Mouse (Mus musculus) liver, adult (tissue): Measurements from ENCODE around the gene Clec4a3.

Source experiments
- GATA4 ChIP-seq: IDR thresholded peaks from 2 replicates; pipeline ENCODE4 v1.6.1; 2014; ENCODE audit warnings: mild to moderate bottlenecking, low read length; ENCODE audit not compliant: insufficient replicate concordance

The Clec4a3 gene

DNA sequence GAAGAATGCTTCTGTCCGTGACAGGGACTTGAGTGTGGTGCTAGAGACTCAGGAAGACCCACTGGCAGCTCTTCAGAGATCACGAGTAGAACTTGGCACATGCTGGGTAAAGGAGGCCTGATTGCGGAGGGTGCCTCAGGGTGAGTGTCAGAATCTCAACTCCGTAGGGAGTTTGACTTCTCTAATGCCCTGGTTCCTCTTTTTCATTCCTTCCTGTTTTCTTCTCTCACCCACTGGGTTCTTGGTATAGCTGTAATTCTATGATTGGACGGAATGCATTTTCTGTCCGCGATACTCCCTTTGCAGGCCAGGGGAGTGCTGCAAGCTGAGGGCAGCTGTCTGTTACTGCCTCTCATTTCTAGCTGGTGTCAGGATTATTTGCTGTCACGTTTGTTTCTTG lies at the start of gene Clec4a3:
Gene Clec4a3 (plus strand): TSS at position 115 of the 400 bp plus-strand sequence.
- no peak for TF ChIP-seq GATA4

DNA sequence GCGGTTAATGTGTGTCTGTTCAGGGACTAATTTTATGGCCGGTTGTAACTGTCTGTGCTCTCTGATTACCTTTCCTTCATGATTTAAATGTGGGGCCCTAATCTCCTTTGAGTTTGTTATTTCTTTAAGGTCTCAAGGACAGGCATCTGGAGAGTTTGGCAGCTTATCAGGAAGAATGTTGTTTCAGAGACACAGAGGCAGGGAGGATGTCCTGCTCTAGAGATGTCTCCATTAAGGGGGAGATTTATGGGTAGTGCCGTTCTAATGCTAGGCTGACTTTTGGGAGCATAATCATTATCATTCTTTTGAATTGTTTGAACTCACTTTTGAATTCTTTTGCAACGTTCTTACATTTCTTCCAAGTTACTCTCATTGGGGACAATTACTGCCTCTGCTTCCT lies 32.4 kb upstream of the Clec4a3 start:
- no peak for TF ChIP-seq GATA4

DNA sequence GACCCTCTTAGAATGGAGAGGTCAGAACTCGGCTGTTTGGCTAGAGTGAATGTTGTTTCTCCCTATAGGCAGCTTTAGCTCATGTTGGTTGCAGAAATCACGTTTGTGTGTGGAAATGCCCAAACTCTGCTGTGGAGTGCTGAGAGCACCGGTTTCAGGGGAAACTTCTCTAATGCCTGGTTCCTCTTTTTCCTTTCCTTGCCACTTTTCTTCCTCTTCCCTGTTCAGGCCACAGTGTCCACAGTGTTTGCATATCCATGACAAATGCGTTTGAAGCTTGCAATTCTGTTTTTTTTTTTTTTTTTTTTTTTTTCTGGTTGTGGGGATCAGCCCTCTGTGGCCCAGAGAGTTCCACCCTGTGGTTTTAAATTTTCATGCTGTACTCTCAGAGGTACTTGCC lies 30.9 kb upstream of the Clec4a3 start, which contains the start of gene Clec4a1:
Gene Clec4a1 (plus strand): TSS at position 398 of the 400 bp plus-strand sequence.
- no peak for TF ChIP-seq GATA4

DNA sequence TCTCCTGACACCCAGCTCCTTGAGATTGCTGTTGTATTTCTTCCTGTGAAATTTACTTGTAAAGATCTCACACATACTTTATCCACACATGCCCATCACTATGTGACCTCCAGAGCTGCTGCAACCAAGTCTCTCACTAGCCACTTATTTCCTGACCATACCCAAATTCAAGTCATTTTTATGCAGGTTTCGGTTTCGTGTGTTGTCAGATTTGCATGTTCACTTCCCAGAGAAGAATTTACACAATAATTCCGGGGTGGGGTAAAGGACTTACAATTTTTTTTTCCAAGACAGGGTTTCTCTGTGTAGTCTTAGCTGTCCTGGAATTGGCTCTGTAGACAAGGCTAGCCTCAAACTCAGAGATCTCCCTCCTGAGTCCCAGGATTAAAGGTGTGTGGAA lies 17.5 kb upstream of the Clec4a3 start:
- TF ChIP-seq GATA4, result no peak

DNA sequence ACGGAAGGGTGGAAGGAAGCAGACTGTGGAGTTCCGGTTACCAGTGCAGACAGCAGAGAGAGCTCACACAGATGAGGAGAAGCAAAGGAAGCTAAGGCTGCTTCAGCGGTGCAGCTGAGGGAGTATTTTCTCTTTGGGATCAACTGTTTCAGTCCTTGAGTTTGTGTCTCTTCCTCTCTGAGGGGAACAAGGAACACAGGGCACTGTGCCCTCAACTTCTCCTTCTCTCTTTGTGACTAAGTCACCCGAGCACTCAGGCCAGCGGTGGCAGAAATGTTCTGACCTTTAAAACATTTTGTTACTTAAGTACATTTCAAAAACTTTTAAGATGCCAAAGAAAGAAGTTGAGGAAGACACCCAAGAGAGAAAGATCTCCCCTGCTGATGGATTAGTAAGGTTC lies 12.7 kb upstream of the Clec4a3 start:
- TF ChIP-seq GATA4, result no peak

DNA sequence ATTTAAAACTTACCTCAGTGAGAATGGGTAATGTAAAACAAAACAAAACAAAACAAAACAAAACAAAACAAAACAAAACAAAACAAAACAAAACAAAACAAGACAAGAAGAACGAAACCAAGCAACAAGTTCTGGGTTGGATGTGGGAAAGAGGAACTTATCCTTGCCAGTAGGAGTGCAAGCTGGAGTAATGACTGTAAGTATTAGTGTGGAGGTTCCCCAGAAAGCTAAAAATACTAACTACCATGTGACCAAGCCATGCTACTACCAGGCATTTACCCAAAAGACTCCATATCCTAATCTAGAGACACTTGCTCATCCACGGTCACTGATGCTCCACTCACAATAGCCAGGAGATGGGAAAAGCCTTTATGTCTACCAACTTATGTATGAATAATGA lies 5.6 kb upstream of the Clec4a3 start:
- no peak for TF ChIP-seq GATA4

DNA sequence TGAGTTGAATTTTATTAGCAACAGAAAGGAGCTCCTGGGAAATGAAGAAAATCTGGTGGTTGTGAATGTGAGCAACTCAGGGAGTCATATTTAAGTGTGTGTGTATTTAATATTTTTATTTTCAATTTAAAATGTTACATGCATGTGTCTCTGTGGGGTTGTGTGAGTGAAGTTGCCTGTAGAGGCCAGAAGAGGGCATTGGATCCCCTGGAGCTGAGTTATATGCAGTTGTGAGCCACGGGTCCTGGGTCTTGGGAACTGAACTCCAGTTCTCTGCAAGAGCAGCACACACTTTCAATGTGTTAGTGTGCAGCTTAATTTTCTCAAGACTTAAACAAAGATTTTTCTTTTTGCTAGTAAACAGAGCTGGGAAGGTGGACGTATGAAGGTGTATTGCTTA lies 12.2 kb downstream of the Clec4a3 start:
- TF ChIP-seq GATA4, result no peak

DNA sequence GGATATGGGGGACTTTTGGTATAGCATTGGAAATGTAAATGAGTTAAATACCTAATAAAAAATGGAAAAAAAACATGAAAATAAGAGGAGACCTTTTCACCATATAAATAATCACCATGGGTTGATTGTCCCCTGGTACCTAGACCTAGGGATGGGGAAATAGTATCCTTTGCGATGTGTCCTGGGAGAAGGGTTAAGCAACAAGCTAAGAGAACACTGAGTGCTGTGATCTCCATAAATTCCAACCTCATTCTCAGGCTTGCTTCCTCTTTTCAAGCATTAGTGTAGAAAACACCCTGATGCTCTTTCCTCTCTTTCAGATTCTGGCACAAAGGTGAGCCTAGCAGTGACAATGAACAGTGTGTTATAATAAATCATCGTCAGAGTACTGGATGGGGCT lies 16.7 kb downstream of the Clec4a3 start:
- TF ChIP-seq GATA4, result no peak

DNA sequence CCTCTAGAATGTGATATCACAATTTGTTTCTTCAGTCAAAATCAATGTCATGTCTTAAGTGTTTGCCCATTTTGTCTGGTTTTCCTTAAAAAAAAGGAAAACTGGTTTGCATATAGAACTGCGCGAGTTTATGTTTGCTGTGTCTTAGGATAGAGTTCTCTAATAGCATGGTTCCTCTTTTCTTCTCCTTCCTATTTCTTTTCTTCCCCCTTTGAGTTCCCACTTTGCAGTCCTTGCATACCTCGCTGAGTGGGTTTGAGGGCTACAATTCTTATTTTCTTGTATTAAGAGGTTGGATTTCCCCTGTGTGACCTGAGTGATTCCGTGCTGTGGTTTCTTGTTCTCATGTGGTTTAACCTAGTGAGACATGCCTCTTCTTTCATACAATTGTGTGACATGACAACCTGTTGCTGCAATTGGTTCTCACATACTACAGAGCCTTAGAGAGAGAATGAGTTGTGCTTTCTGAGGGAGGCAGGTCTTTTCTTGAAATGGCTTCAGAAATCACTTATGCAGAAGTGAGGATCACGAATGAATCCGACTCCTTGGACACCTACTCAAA lies 37.6 kb downstream of the Clec4a3 start, which contains the start of gene Clec4a4:
Gene Clec4a4 (plus strand): TSS at position 492 of the 562 bp plus-strand sequence.
- no peak for TF ChIP-seq GATA4

DNA sequence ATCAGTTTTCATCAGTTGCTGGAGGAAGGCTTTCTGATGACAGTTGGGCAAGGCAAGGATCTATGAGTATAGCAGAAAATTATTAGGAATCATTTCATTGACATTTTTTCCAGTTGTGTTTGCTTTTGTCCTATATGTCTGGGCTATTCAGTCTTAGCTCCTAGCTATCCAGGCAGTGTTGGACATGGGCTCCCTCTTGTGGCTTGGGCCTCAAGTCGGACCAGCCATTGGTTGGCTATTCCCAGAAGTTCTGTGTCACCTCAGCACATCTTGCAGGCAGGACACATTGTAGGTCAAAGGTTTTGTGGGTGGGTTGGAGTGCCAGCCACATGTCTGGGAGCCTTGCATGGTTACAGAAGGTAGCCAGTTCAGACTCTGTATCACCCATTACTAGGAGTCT lies 53.3 kb downstream of the Clec4a3 start:
- no peak for TF ChIP-seq GATA4
